Mouse (Mus musculus): ENCODE measurements at regions not wholly inside any gene's neighbourhood (a gene's known extent, or its start where the extent isn't known, plus 50 kb on each side); places are given as distances from the start of the nearest gene placed in this dataset.

- 82% methylated on average over 5 of the region's 5 CpGs for WGBS
- Histone ChIP-seq H3K4me3 (ENCODE audit: low read depth, low read length) (no peak overlapping the region), H3K4me1 (ENCODE audit: control insufficient read depth, insufficient read depth, low read length) (no peaks in the 10 kb centered on the region), H3K4me2 (ENCODE audit: low read depth, severe bottlenecking) (no peak overlapping the region), H3K27ac (replicated peaks; ENCODE audit: low read depth, low read length) (no peak overlapping the region), H3K9ac (ENCODE audit: low read length) (no peak overlapping the region), H3K36me3 (ENCODE audit: control insufficient read depth, insufficient read depth, low read length) (no peaks in the 10 kb centered on the region), H3K9me3 (ENCODE audit: control insufficient read depth, low read length) (no peaks in the 10 kb centered on the region), H3K27me3 (ENCODE audit: control insufficient read depth, insufficient read depth, low read length) (no peaks in the 10 kb centered on the region)
- DNase-seq (ENCODE audit: low spot score) (no peak), ATAC-seq (ENCODE audit: insufficient number of reproducible peaks, low FRiP score, low TSS enrichment, low read depth) (no peak)
These were observed 56.0 kb upstream of the Osr1 start for GRCm38 (mm10) chr12:9513926-9514325.

- ATAC-seq (ENCODE audit: insufficient number of reproducible peaks, low FRiP score, low TSS enrichment, low read depth), result no peak
- Histone ChIP-seq H3K4me1 (ENCODE audit: control insufficient read depth, insufficient read depth, low read length) (no peaks in the 10 kb centered on the region), H3K9me3 (ENCODE audit: control insufficient read depth, low read length) (no peaks in the 10 kb centered on the region), H3K27ac (replicated peaks; ENCODE audit: low read depth, low read length) (no peak overlapping the region), H3K4me2 (ENCODE audit: low read depth, severe bottlenecking) (no peak overlapping the region), H3K4me3 (ENCODE audit: low read depth, low read length) (no peak overlapping the region), H3K9ac (ENCODE audit: low read length) (no peak overlapping the region), H3K36me3 (ENCODE audit: control insufficient read depth, insufficient read depth, low read length) (no peaks in the 10 kb centered on the region), H3K27me3 (ENCODE audit: control insufficient read depth, insufficient read depth, low read length) (no peaks in the 10 kb centered on the region)
- no peak for DNase-seq (ENCODE audit: low spot score)
- WGBS, result 80% methylated on average over 7 of the region's 7 CpGs
These were observed 51.1 kb upstream of the Osr1 start for GRCm38 (mm10) chr12:9518782-9519181.

- Histone ChIP-seq H3K9ac (ENCODE audit: low read length) (no peak overlapping the region), H3K4me2 (ENCODE audit: low read depth, severe bottlenecking) (no peak overlapping the region), H3K27ac (replicated peaks; ENCODE audit: low read depth, low read length) (no peak overlapping the region), H3K4me3 (ENCODE audit: low read depth, low read length) (no peak overlapping the region), H3K9me3 (ENCODE audit: control insufficient read depth, low read length) (no peaks in the 10 kb centered on the region), H3K36me3 (ENCODE audit: control insufficient read depth, insufficient read depth, low read length) (no peaks in the 10 kb centered on the region), H3K27me3 (ENCODE audit: control insufficient read depth, insufficient read depth, low read length) (no peaks in the 10 kb centered on the region), H3K4me1 (ENCODE audit: control insufficient read depth, insufficient read depth, low read length) (no peaks in the 10 kb centered on the region)
- DNase-seq (ENCODE audit: low spot score), result no peak
- ATAC-seq (ENCODE audit: insufficient number of reproducible peaks, low FRiP score, low TSS enrichment, low read depth), result no peak
- 87% methylated on average over 3 of the region's 3 CpGs for WGBS
These were observed 50.6 kb upstream of the Osr1 start for GRCm38 (mm10) chr12:9519346-9519745.
